Mouse (Mus musculus) ovary, postnatal 10 days (tissue): ENCODE results near the gene Cadm4.
A peak's percentile ranks its signal among the peaks of the same experiment; 100 is the strongest.
"Not testable (repeated sequence)": the region's sequence is repeated elsewhere in the genome, so short reads cannot be mapped to it uniquely, and the experiment has no call there.

Source experiments
- DNase-seq: peaks from one replicate; pipeline ENCODE4 v3.0.0; 2022; ENCODE audit warnings: low spot score

Gene Cadm4

GRCm38 (mm10) chr7:24467886-24468285 lies 13.9 kb upstream of the Cadm4 start:
- no peak for DNase-seq

GRCm38 (mm10) chr7:24469126-24469525 lies 12.7 kb upstream of the Cadm4 start:
- no peak for DNase-seq

- DNase-seq, result no peak
Observed at GRCm38 (mm10) chr7:24470356-24470755, 11.5 kb upstream of the Cadm4 start.

- DNase-seq, result no peak
Observed at GRCm38 (mm10) chr7:24472442-24472841, 9.4 kb upstream of the Cadm4 start.

GRCm38 (mm10) chr7:24472937-24473336 lies 8.9 kb upstream of the Cadm4 start:
- no peak for DNase-seq

GRCm38 (mm10) chr7:24473913-24474529 lies 7.8 kb upstream of the Cadm4 start:
- peak; percentile 15 for DNase-seq

- no peak for DNase-seq
Observed at GRCm38 (mm10) chr7:24474811-24475506, 6.9 kb upstream of the Cadm4 start.

GRCm38 (mm10) chr7:24476338-24476737 lies 5.5 kb upstream of the Cadm4 start:
- DNase-seq, result no peak

- DNase-seq, result no peak
Observed at GRCm38 (mm10) chr7:24476856-24477255, 5.0 kb upstream of the Cadm4 start.

- no peak for DNase-seq
Observed at GRCm38 (mm10) chr7:24478911-24479310, 2.9 kb upstream of the Cadm4 start.

- no peak for DNase-seq
Observed at GRCm38 (mm10) chr7:24479685-24480084, 2.1 kb upstream of the Cadm4 start.

- no peak for DNase-seq
Observed at GRCm38 (mm10) chr7:24480121-24480941, 1.5 kb upstream of the Cadm4 start.

GRCm38 (mm10) chr7:24480986-24481473 lies 793 bp upstream of the Cadm4 start:
- no peak for DNase-seq

- DNase-seq, result no peak
Observed at GRCm38 (mm10) chr7:24482208-24483020, 591 bp downstream of the Cadm4 start.

- DNase-seq, result not testable (repeated sequence)
Observed at GRCm38 (mm10) chr7:24483291-24483690, 1.5 kb downstream of the Cadm4 start.

GRCm38 (mm10) chr7:24485481-24485880 lies 3.7 kb downstream of the Cadm4 start:
- DNase-seq, result no peak

GRCm38 (mm10) chr7:24486654-24487130 lies 4.9 kb downstream of the Cadm4 start:
- no peak for DNase-seq

GRCm38 (mm10) chr7:24487403-24487802 lies 5.6 kb downstream of the Cadm4 start:
- DNase-seq, result no peak

GRCm38 (mm10) chr7:24488303-24488702 lies 6.5 kb downstream of the Cadm4 start:
- DNase-seq, result no peak

- DNase-seq, result no peak
Observed at GRCm38 (mm10) chr7:24499856-24500577, 18.2 kb downstream of the Cadm4 start.

GRCm38 (mm10) chr7:24500929-24501328 lies 19.1 kb downstream of the Cadm4 start:
- no peak for DNase-seq
